Mouse (Mus musculus): ENCODE data around the gene G0s2. TPM values are rescaled to one million over a fixed set of nuclear protein-coding genes. Genes with fewer than 3 reads are reported as not detected.

The G0s2 gene
- total and polyA plus RNA-seq, 2 experiments from 2014 or later: 93.3 to 122 TPM

GRCm38 (mm10) chr1:193305386-193305785, 32.4 kb upstream of the G0s2 start:
- WGBS: 63% methylated on average over 7 of the region's 7 CpGs
- H3K27me3 ChIP-seq (ENCODE audit: control insufficient read depth, insufficient read depth, low read length): no peaks in the 10 kb centered on the region
- no peak overlapping the region for H3K4me3 ChIP-seq (ENCODE audit: low read depth, low read length)
- H3K36me3 ChIP-seq (replicated peaks; ENCODE audit: control insufficient read depth, insufficient read depth, low read length): no peaks in the 10 kb centered on the region
- 0 out of 2 replicates have a peak, but pooled peaks cover 6% of the 10 kb centered on the region for H3K4me1 ChIP-seq (ENCODE audit: control insufficient read depth, insufficient read depth)
- no peaks in the 10 kb centered on the region for H3K9me3 ChIP-seq (replicated peaks; ENCODE audit: control insufficient read depth, low read length)
- no peak overlapping the region for H3K9ac ChIP-seq (replicated peaks; ENCODE audit: low read depth, low read length)
- DNase-seq (ENCODE audit: low spot score): no peak
- no peak overlapping the region for H3K4me2 ChIP-seq (ENCODE audit: low read depth, low read length)
- no peak overlapping the region for H3K27ac ChIP-seq (ENCODE audit: low read depth)
- TF ChIP-seq CTCF (IDR thresholded peaks at IDR 0.05; ENCODE audit: low read depth) (no peak), EP300 (IDR thresholded peaks at IDR 0.05; ENCODE audit: low read depth) (no peak)
- no peak for ATAC-seq (ENCODE audit: insufficient read depth, low read depth)

GRCm38 (mm10) chr1:193303096-193303495, 30.1 kb upstream of the G0s2 start:
- 48% methylated on average over 2 of the region's 2 CpGs for WGBS
- no peak for TF ChIP-seq CTCF (IDR thresholded peaks at IDR 0.05; ENCODE audit: low read depth)
- no peak for TF ChIP-seq EP300 (IDR thresholded peaks at IDR 0.05; ENCODE audit: low read depth)
- no peak overlapping the region for H3K27ac ChIP-seq (ENCODE audit: low read depth)

GRCm38 (mm10) chr1:193302093-193302405, 29.0 kb upstream of the G0s2 start:
- no peak overlapping the region for H3K4me3 ChIP-seq (ENCODE audit: low read depth, low read length)
- H3K4me2 ChIP-seq (ENCODE audit: low read depth, low read length): no peak overlapping the region
- H3K27ac ChIP-seq (ENCODE audit: low read depth): no peak overlapping the region
- TF ChIP-seq CTCF (IDR thresholded peaks at IDR 0.05; ENCODE audit: low read depth) (no peak), EP300 (IDR thresholded peaks at IDR 0.05; ENCODE audit: low read depth) (no peak)
- no peak overlapping the region for H3K9ac ChIP-seq (replicated peaks; ENCODE audit: low read depth, low read length)
- 57% methylated on average over 8 of the region's 8 CpGs for WGBS
- H3K27me3 ChIP-seq (ENCODE audit: control insufficient read depth, insufficient read depth, low read length): no peaks in the 10 kb centered on the region
- DNase-seq (ENCODE audit: low spot score): no peak
- 0 out of 2 replicates have a peak, but pooled peaks have one; percentile 8 for ATAC-seq (ENCODE audit: insufficient read depth, low read depth)
- H3K4me1 ChIP-seq (ENCODE audit: control insufficient read depth, insufficient read depth): no peaks in the 10 kb centered on the region
- H3K36me3 ChIP-seq (replicated peaks; ENCODE audit: control insufficient read depth, insufficient read depth, low read length): no peaks in the 10 kb centered on the region
- H3K9me3 ChIP-seq (replicated peaks; ENCODE audit: control insufficient read depth, low read length): no peaks in the 10 kb centered on the region

More at GRCm38 (mm10) chr1:193303096-193303495, 30.1 kb upstream of the G0s2 start:
- Histone ChIP-seq H3K27me3 (ENCODE audit: control insufficient read depth, insufficient read depth, low read length) (no peaks in the 10 kb centered on the region), H3K36me3 (replicated peaks; ENCODE audit: control insufficient read depth, insufficient read depth, low read length) (no peaks in the 10 kb centered on the region), H3K4me1 (ENCODE audit: control insufficient read depth, insufficient read depth) (no peaks in the 10 kb centered on the region), H3K4me3 (ENCODE audit: low read depth, low read length) (no peak overlapping the region), H3K9ac (replicated peaks; ENCODE audit: low read depth, low read length) (no peak overlapping the region), H3K4me2 (ENCODE audit: low read depth, low read length) (no peak overlapping the region), H3K9me3 (replicated peaks; ENCODE audit: control insufficient read depth, low read length) (no peaks in the 10 kb centered on the region)
- DNase-seq (ENCODE audit: low spot score): no peak
- ATAC-seq (ENCODE audit: insufficient read depth, low read depth): no peak

GRCm38 (mm10) chr1:193301216-193302092, 28.4 kb upstream of the G0s2 start:
- H3K27me3 ChIP-seq (ENCODE audit: control insufficient read depth, insufficient read depth, low read length): no peaks in the 10 kb centered on the region
- H3K9ac ChIP-seq (replicated peaks; ENCODE audit: low read depth, low read length): no peak overlapping the region

GRCm38 (mm10) chr1:193299995-193300394, 27.0 kb upstream of the G0s2 start:
- TF ChIP-seq CTCF (IDR thresholded peaks at IDR 0.05; ENCODE audit: low read depth): no peak
- TF ChIP-seq EP300 (IDR thresholded peaks at IDR 0.05; ENCODE audit: low read depth): no peak
- no peaks in the 10 kb centered on the region for H3K9me3 ChIP-seq (replicated peaks; ENCODE audit: control insufficient read depth, low read length)

More at GRCm38 (mm10) chr1:193301216-193302092, 28.4 kb upstream of the G0s2 start:
- no peak overlapping the region for H3K27ac ChIP-seq (ENCODE audit: low read depth)
- no peaks in the 10 kb centered on the region for H3K9me3 ChIP-seq (replicated peaks; ENCODE audit: control insufficient read depth, low read length)
- ATAC-seq (ENCODE audit: insufficient read depth, low read depth): peak; percentile 49; the same call in 1 of the 2 replicates
- 51% methylated on average over 6 of the region's 6 CpGs for WGBS
- H3K36me3 ChIP-seq (replicated peaks; ENCODE audit: control insufficient read depth, insufficient read depth, low read length): no peaks in the 10 kb centered on the region
- no peak overlapping the region for H3K4me2 ChIP-seq (ENCODE audit: low read depth, low read length)
- no peaks in the 10 kb centered on the region for H3K4me1 ChIP-seq (ENCODE audit: control insufficient read depth, insufficient read depth)
- DNase-seq (ENCODE audit: low spot score): no peak
- no peak overlapping the region for H3K4me3 ChIP-seq (ENCODE audit: low read depth, low read length)
- TF ChIP-seq EP300 (IDR thresholded peaks at IDR 0.05; ENCODE audit: low read depth) (no peak), CTCF (IDR thresholded peaks at IDR 0.05; ENCODE audit: low read depth) (no peak)

More at GRCm38 (mm10) chr1:193299995-193300394, 27.0 kb upstream of the G0s2 start:
- Histone ChIP-seq H3K4me1 (ENCODE audit: control insufficient read depth, insufficient read depth) (no peaks in the 10 kb centered on the region), H3K27me3 (ENCODE audit: control insufficient read depth, insufficient read depth, low read length) (no peaks in the 10 kb centered on the region), H3K4me2 (ENCODE audit: low read depth, low read length) (no peak overlapping the region), H3K4me3 (ENCODE audit: low read depth, low read length) (no peak overlapping the region), H3K36me3 (replicated peaks; ENCODE audit: control insufficient read depth, insufficient read depth, low read length) (no peaks in the 10 kb centered on the region), H3K9ac (replicated peaks; ENCODE audit: low read depth, low read length) (no peak overlapping the region), H3K27ac (ENCODE audit: low read depth) (no peak overlapping the region)
- ATAC-seq (ENCODE audit: insufficient read depth, low read depth): no peak
- no peak for DNase-seq (ENCODE audit: low spot score)
- WGBS: 68% methylated on average over 1 of the region's 1 CpGs

Data from heart, postnatal 0 days (tissue).